Mouse (Mus musculus): ENCODE results near the gene Zfp990. TPM values are rescaled to one million over a fixed set of nuclear protein-coding genes. Genes with fewer than 3 reads are reported as not detected.

Gene Zfp990
- polyA plus RNA-seq, 1 experiment from 2014 or later, result not detected

Other genes starting within 250 kb of the Zfp990 start
- gene Tnfrsf8, start 195.6 kb upstream of the Zfp990 start, polyA plus RNA-seq (2015; fragmentation: Nextera tagmentation; extraction: Ambion mirVana), result 0.52 and 0.67 TPM in 2 replicates
- gene Gm13212, start 74.4 kb downstream of the Zfp990 start, polyA plus RNA-seq (2015; fragmentation: Nextera tagmentation; extraction: Ambion mirVana), result 0.19 and 0.28 TPM in 2 replicates
- not detected in 2 replicates for gene Zfp980, start 159.9 kb downstream of the Zfp990 start, polyA plus RNA-seq (2015; fragmentation: Nextera tagmentation; extraction: Ambion mirVana)

Data from midbrain, embryonic 15.5 days (tissue).